ENCODE assay signal across 9 mouse cellular contexts in the genomic region with DNA sequence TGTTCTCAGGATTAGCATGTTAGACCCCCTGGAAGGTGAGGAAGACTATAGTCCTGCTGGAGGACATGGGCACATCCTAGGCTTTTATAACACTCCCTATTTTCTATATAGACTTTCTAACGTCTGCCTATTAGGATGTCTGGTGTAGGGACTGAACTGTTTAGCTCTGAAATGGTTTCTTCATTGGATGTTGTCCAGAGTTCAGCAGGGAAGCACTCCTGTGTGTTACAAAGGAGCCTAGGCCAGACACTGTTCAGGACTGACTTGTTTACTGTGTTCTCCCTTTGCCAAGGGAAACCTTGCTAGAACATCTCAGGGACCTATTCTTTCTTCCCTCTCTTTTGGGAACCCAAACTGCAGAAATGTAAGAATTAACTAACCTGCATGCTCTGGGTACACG.
DNase-seq lines count a peak whose midpoint lies in the region; ATAC-seq and TF ChIP-seq lines count a peak whose summit lies in the region.
"Had no signal": no experiment of that assay in that cellular context is flagged by ENCODE, and none has a peak within 500 bp of the region (broad histone marks: within the 10 kb centered on the region; RNA-seq: fewer than 3 reads in every experiment).

No protein-coding gene starts in this region.

- peak in 1 of 2 experiments; percentile 53 for DNase-seq in cerebellum, adult 2 months
- no peak for DNase-seq in cerebellum, postnatal 36 days
- peak; percentile 84 for DNase-seq in liver, adult 2 months (ENCODE audit: extremely low read depth, low read depth, low spot score)
- DNase-seq in liver: no peak
- DNase-seq in intestine, embryonic 14.5 days (ENCODE audit: low spot score): no peak
- DNase-seq in adrenal gland, postnatal 25 days: no peak
- DNase-seq: gastrocnemius, postnatal 36 days had no signal

- no peaks in the 10 kb centered on the region for H3K9me3 ChIP-seq in intestine, embryonic 14.5 days (ENCODE audit: control insufficient read depth, low read length)
- H3K9me3 ChIP-seq in neural tube, embryonic 13.5 days: no peaks in the 10 kb centered on the region

- H3K4me2 ChIP-seq in intestine, embryonic 14.5 days (ENCODE audit: low read length): peak overlapping the region; percentile 63
- peak overlapping the region; percentile 76 for H3K4me2 ChIP-seq in neural tube, embryonic 13.5 days

- peak overlapping the region; percentile 35 for H3K4me3 ChIP-seq in cerebellum, adult 2 months (replicated peaks; ENCODE audit: insufficient read depth, low read depth, low read length)
- peak overlapping the region; percentile 31; the same call in 1 of the 2 replicates for H3K4me3 ChIP-seq in liver, adult 2 months (ENCODE audit: insufficient read depth, low read depth, low read length)
- H3K4me3 ChIP-seq in intestine, embryonic 14.5 days (ENCODE audit: low read depth, low read length): peak overlapping the region; percentile 53
- peak overlapping the region; percentile 57 for H3K4me3 ChIP-seq in neural tube, embryonic 13.5 days

- H3K27ac ChIP-seq in cerebellum, adult 2 months (ENCODE audit: insufficient read depth, low read length): no peak overlapping the region
- peak overlapping the region; percentile 61 for H3K27ac ChIP-seq in liver, adult 2 months (replicated peaks; ENCODE audit: insufficient read depth, low read depth, low read length)
- H3K27ac ChIP-seq in intestine, embryonic 14.5 days (ENCODE audit: low read depth): no peak overlapping the region
- peak overlapping the region; percentile 74 for H3K27ac ChIP-seq in neural tube, embryonic 13.5 days (replicated peaks)

- no peaks in the 10 kb centered on the region for H3K36me3 ChIP-seq in liver, adult 2 months (ENCODE audit: control insufficient read depth, insufficient read depth, low read length)
- H3K36me3 ChIP-seq in intestine, embryonic 14.5 days (ENCODE audit: control insufficient read depth, insufficient read depth, low read length): no peaks in the 10 kb centered on the region
- H3K36me3 ChIP-seq in neural tube, embryonic 13.5 days: no peaks in the 10 kb centered on the region

- TF ChIP-seq POLR2A in cerebellum, adult 2 months (IDR thresholded peaks at IDR 0.05; ENCODE audit: borderline replicate concordance, insufficient read depth, low read length): no peak
- TF ChIP-seq POLR2A in liver, adult 2 months (IDR thresholded peaks at IDR 0.05; ENCODE audit: extremely low read depth, insufficient read depth, low read length): no peak

- peaks cover 5% of the 10 kb centered on the region; the same call in 1 of the 2 replicates for H3K79me2 ChIP-seq in liver, adult 2 months (ENCODE audit: control insufficient read depth, insufficient read depth, low read length)

- H3K4me1 ChIP-seq in cerebellum, adult 2 months (ENCODE audit: control insufficient read depth, insufficient read depth, low read length): peaks cover 8% of the 10 kb centered on the region
- peaks cover 14% of the 10 kb centered on the region; the same call in 1 of the 2 replicates for H3K4me1 ChIP-seq in liver, adult 2 months (ENCODE audit: control insufficient read depth, insufficient read depth, low read length)
- peaks cover 28% of the 10 kb centered on the region for H3K4me1 ChIP-seq in intestine, embryonic 14.5 days (replicated peaks; ENCODE audit: control insufficient read depth, insufficient read depth, low read length)
- peaks cover 54% of the 10 kb centered on the region for H3K4me1 ChIP-seq in neural tube, embryonic 13.5 days (replicated peaks)

- 34% methylated on average over 2 of the region's 2 CpGs for WGBS in cerebellum, adult 2 months
- 27% methylated on average over 2 of the region's 2 CpGs for whole genome bisulfite sequencing in liver, adult 2 months
- 36% methylated on average over 2 of the region's 2 CpGs for WGBS in intestine, embryonic 14.5 days
- 12% methylated on average over 2 of the region's 2 CpGs for WGBS in neural tube, embryonic 13.5 days

- no peak for ATAC-seq in intestine, embryonic 14.5 days (replicated peaks; ENCODE audit: low FRiP score, low TSS enrichment, low read depth)
- ATAC-seq in neural tube, embryonic 13.5 days (ENCODE audit: low read depth): no peak
- no peak for ATAC-seq in granulocyte monocyte progenitor cell, adult 5-6 weeks (replicated peaks; ENCODE audit: poor library complexity, severe bottlenecking)

- no peaks in the 10 kb centered on the region for H3K27me3 ChIP-seq in cerebellum, adult 2 months (ENCODE audit: control insufficient read depth, insufficient read depth, low read length)
- no peaks in the 10 kb centered on the region for H3K27me3 ChIP-seq in liver, adult 2 months (ENCODE audit: control insufficient read depth, insufficient read depth, low read length)
- no peaks in the 10 kb centered on the region for H3K27me3 ChIP-seq in intestine, embryonic 14.5 days (replicated peaks; ENCODE audit: control insufficient read depth, insufficient read depth, low read length)
- H3K27me3 ChIP-seq in neural tube, embryonic 13.5 days: no peaks in the 10 kb centered on the region

- no peak for TF ChIP-seq CTCF in cerebellum, adult 2 months (IDR thresholded peaks at IDR 0.05; ENCODE audit: borderline replicate concordance, insufficient read depth, low read depth, low read length)
- TF ChIP-seq CTCF in liver, adult 2 months (IDR thresholded peaks at IDR 0.05; ENCODE audit: low read depth, low read length): no peak

- H3K9ac ChIP-seq in liver, adult 2 months (ENCODE audit: low read depth, low read length): no peak overlapping the region; the same call in 1 of the 2 replicates
- no peak overlapping the region for H3K9ac ChIP-seq in intestine, embryonic 14.5 days (ENCODE audit: low read length)
- H3K9ac ChIP-seq in neural tube, embryonic 13.5 days: peak overlapping the region; percentile 81

Comparison
In these comparisons a context has a peak if more than half of its experiments do, and no peak if none do; other contexts are left out.
1. H3K27ac ChIP-seq: peak in liver, adult 2 months (single experiment) and neural tube, embryonic 13.5 days (single experiment); none in cerebellum, adult 2 months (single experiment) and intestine, embryonic 14.5 days (single experiment).
2. Peak in every context shown above with its lines, with median percentiles within 50 percentile points of each other: H3K4me3 ChIP-seq.